Mouse (Mus musculus) hindbrain, embryonic 10.5 days (tissue): ENCODE measurements at regions not wholly inside any gene's neighbourhood (a gene's known extent, or its start where the extent isn't known, plus 50 kb on each side); places are given as distances from the start of the nearest gene placed in this dataset.

Experiments
- DNase-seq: peaks from one replicate; pipeline ENCODE4 v3.0.0-alpha.2; 2017; ENCODE audit warnings: low spot score
- H3K27ac ChIP-seq: fragments of 300-500 bp; sonication (generic); 2 replicates; pipeline ENCODE4 v1.5.1; 2016; ENCODE audit warnings: mild to moderate bottlenecking, moderate library complexity
- H3K27me3 ChIP-seq: fragments of 300-500 bp; sonication (generic); 2 replicates; pipeline ENCODE4 v1.6.1; 2016; ENCODE audit warnings: mild to moderate bottlenecking; ENCODE audit not compliant: poor library complexity, insufficient read depth, severe bottlenecking
- H3K36me3 ChIP-seq: fragments of 300-500 bp; sonication (generic); 2 replicates; pipeline ENCODE4 v1.6.1; 2016; ENCODE audit warnings: mild to moderate bottlenecking, moderate library complexity
- H3K4me1 ChIP-seq: fragments of 300-500 bp; sonication (generic); replicated peaks from 2 replicates; pipeline ENCODE4 v1.6.1; 2016; ENCODE audit warnings: mild to moderate bottlenecking
- H3K4me3 ChIP-seq: fragments of 300-500 bp; sonication (generic); 2 replicates; pipeline ENCODE4 v1.5.1; 2016; ENCODE audit warnings: mild to moderate bottlenecking, moderate library complexity
- H3K9me3 ChIP-seq: fragments of 300-500 bp; sonication (generic); 2 replicates; pipeline ENCODE4 v1.6.1; 2016; ENCODE audit warnings: mild to moderate bottlenecking, moderate library complexity
- WGBS: fragments of 180-500 bp; shearing (Covaris S2); methylation state at CpG from one replicate; pipeline ENCODE4 v1.1.7; 2016; 5-methylcytosine and 5-hydroxymethylcytosine counted together

DNA sequence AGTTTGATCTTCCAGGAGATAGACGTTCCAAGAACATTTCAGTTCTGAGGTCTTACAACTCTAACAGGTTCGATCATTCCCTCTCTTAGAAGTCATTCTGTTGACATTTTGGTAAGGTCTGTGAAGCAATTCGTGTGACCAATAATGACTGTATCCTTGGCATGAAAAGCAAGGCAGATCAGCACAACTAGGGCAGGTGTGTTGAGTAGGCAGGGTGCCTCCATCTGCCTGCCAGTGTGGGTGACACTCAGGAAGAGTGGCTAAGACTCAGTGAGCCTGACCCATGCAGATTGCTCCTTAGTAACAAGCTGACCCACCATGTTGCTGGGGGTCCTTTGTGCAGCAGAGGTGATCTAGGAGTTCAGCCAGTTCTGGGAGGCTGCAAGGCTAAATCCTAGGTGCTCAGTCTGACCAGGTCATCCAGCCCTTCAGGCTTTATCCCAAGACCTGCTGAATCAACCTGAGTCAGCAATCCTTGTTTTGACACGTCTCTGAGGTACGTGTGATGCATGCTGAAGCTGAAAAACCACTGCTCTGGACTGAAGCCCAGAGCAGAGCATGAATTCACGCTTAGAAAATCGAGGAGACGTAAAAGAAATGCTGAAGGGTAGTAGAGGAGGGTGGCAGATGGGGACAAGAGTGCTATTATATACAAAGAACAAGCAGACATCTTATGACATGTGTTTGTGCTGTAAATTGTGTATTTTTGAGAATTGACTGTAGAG is 234.6 kb downstream of the Gja1 start:
- no peaks in the 10 kb centered on the region for H3K27me3 ChIP-seq
- no peaks in the 10 kb centered on the region for H3K9me3 ChIP-seq
- no peak overlapping the region for H3K4me3 ChIP-seq
- H3K36me3 ChIP-seq, result no peaks in the 10 kb centered on the region
- no peaks in the 10 kb centered on the region for H3K4me1 ChIP-seq
- WGBS, result 86% methylated on average over 8 of the region's 8 CpGs
- H3K27ac ChIP-seq, result no peak overlapping the region
- DNase-seq, result no peak

DNA sequence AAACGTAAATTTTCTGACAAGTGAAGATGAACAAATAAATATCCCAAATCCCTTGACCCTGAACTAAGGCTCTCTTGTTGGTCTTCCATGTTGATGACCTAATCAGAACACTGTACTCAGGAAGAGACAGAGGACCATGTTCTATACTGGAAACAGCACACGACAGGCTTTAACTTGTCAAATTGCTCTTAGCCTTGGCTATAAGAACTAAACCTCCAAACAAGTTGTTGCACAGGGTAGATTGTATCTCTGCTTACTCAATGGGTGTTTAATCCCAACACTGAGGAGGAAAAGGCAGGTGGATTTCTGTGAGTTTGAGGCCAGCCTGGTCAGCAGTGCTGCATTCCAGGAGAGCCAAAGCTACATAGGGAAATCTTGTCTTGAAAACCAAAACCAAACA is 265.5 kb downstream of the Gja1 start:
- no peak for DNase-seq
- H3K36me3 ChIP-seq, result no peaks in the 10 kb centered on the region
- no peaks in the 10 kb centered on the region for H3K27me3 ChIP-seq
- H3K4me1 ChIP-seq, result no peaks in the 10 kb centered on the region
- WGBS, result 88% methylated on average over 2 of the region's 2 CpGs
- H3K4me3 ChIP-seq, result no peak overlapping the region
- H3K9me3 ChIP-seq, result no peaks in the 10 kb centered on the region
- no peak overlapping the region for H3K27ac ChIP-seq

DNA sequence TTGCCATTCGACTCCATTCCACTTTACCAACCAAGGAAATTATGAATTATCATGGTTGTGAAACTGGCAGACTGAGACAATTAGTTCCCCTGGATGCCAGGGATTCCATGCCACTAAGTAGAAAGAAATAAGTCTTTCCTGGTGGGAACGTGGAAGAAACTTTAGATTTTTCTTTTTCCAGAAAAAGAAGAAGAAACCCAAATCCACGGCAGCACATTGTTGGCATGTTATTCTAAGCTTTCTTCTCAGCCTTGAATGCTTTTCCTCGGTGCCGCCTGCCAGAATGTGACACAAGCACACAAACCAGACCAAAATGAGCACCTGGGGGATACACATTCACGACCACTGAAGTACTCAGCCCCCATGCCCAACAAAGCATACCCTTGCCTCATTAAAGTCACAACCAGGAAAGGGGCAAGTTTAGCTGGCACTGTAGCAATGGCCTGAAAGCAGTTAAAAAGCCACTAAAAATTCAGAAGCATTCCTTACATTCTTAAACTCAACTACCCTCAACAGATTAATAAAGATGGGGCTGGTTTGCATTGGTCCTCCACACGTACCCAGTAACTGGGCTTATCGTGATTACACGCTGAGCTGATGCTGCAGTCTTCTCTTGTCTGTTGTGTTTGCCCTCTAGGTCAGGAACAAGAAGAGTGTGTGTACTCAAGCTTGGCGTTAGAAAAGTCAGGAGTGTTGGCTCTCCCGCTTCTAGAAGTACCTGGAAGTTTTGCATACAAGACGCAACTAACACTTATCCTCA is 266.4 kb downstream of the Gja1 start:
- H3K4me1 ChIP-seq, result no peaks in the 10 kb centered on the region
- H3K9me3 ChIP-seq, result no peaks in the 10 kb centered on the region
- DNase-seq, result no peak
- H3K27me3 ChIP-seq, result no peaks in the 10 kb centered on the region
- 69% methylated on average over 12 of the region's 12 CpGs for WGBS
- no peak overlapping the region for H3K27ac ChIP-seq
- no peak overlapping the region for H3K4me3 ChIP-seq
- no peaks in the 10 kb centered on the region for H3K36me3 ChIP-seq

DNA sequence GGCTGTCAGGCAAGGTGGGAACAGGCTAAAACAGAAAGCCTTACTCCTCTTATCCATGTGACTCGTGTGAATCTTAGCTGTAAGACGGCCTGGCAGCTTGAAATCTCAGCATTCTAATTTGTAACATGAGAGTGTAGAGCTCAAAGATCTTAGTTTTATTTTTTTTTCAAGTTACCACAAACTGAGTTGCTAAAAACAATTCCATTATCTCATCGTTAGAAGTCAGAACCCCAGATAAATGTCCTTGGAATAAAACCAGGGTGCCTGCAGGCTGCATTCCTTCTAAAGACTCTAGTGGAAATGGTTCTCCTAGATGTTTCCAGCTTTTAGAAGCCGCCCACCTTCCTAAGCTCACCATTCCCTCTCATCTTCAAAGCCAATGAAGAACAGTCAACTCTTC is 283.4 kb downstream of the Gja1 start:
- H3K27me3 ChIP-seq, result no peaks in the 10 kb centered on the region
- H3K36me3 ChIP-seq, result no peaks in the 10 kb centered on the region
- no peak overlapping the region for H3K4me3 ChIP-seq
- H3K4me1 ChIP-seq, result no peaks in the 10 kb centered on the region
- no peak overlapping the region for H3K27ac ChIP-seq
- WGBS, result 79% methylated on average over 4 of the region's 4 CpGs
- no peak for DNase-seq
- H3K9me3 ChIP-seq, result 0 out of 2 replicates have a peak, but pooled peaks cover 2% of the 10 kb centered on the region

DNA sequence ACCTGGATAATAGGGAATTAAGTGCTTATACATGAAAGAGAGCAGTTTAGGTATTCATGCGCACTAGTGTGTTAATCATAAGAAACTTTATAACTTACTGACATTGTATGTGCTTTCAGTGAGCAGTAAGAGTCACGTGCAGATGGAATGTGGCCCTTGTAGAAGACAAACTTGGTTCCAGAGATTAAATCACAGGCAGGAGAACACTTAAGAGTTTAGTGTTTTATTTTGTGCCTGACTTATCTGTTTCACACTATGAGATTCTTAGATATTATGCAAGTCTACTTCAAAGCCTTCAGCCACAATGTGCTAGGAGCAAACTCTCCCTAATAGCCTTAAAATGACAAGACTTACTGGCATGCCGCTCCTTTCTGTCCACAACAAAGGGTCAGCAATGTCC is 296.8 kb downstream of the Gja1 start:
- H3K4me3 ChIP-seq, result no peak overlapping the region
- 83% methylated on average over 3 of the region's 3 CpGs for WGBS
- no peaks in the 10 kb centered on the region for H3K36me3 ChIP-seq
- DNase-seq, result no peak
- H3K4me1 ChIP-seq, result no peaks in the 10 kb centered on the region
- no peaks in the 10 kb centered on the region for H3K27me3 ChIP-seq
- H3K27ac ChIP-seq, result no peak overlapping the region
- no peaks in the 10 kb centered on the region for H3K9me3 ChIP-seq

DNA sequence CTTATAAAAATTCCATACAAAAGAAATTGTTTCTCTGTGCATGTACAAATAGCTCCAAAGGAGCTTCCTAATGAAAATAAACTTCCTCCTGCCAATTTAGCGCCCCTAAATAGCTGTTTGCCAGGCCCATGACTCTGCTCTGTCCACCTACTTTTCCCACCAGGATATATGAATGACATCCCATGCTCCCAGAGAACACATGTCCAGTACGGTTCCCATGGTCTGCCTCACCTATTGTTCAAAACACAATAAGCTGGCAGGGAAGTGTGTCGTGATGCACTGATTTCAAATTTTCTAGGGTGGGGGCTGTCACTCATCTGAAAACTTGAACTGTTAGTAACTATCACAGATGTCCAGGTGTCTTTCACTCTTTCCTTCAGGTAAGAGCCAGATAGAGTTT is 305.8 kb downstream of the Gja1 start:
- DNase-seq, result no peak
- Histone ChIP-seq H3K27ac (no peak overlapping the region), H3K9me3 (no peaks in the 10 kb centered on the region), H3K4me3 (no peak overlapping the region), H3K36me3 (no peaks in the 10 kb centered on the region), H3K27me3 (no peaks in the 10 kb centered on the region), H3K4me1 (no peaks in the 10 kb centered on the region)
- 64% methylated on average over 3 of the region's 3 CpGs for WGBS

DNA sequence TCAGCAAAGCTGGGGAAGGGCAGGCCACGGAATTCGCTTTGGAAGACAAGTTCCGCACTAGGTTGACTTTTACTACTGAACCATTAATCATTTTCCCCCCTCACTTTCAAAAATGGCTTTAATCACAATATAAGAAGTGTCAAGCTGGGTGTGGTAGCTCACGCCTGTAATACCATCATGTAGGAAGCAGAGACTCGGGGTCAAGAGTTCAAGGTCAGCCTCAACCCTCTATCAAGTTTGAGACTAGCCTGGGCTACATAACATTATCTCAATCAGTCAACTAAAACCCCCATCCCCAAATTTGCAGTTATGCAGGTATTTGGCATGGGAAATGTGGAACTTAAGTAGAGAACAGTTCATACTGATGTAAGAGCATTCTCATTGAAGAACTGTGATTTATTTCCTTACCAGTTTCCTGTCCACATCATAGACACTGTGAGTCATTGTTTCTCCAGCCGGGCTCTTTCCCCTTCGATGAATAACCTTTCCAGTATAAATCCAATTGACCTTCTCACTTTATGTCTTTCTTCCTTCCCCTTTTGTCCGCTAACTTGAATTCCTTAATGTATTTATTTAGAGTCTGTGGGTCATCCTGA is 308.6 kb downstream of the Gja1 start:
- no peaks in the 10 kb centered on the region for H3K4me1 ChIP-seq
- no peak overlapping the region for H3K4me3 ChIP-seq
- 89% methylated on average over 8 of the region's 8 CpGs for WGBS
- H3K36me3 ChIP-seq, result no peaks in the 10 kb centered on the region
- no peak overlapping the region for H3K27ac ChIP-seq
- no peaks in the 10 kb centered on the region for H3K27me3 ChIP-seq
- no peaks in the 10 kb centered on the region for H3K9me3 ChIP-seq
- no peak for DNase-seq

DNA sequence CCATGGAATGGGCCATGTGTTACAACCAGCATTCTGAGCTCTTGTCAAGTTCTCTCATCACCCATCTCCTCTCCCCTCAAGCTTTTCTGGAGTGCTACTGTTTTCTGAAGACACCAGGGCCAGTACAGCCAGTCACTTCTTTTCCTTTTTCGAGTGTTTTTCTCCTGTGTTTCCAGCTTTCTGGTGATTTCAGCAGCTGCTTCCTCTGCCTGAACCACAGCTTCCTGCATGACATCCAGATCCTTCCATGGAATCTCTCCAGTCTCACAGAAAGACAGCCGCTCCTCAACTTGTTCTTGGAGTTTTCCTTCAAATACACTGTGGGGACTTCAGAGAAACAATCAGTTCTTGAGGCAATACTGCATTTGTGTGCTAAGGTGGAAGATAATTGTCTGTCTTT is 314.3 kb downstream of the Gja1 start:
- WGBS, result 90% methylated on average over 2 of the region's 2 CpGs
- no peak overlapping the region for H3K27ac ChIP-seq
- H3K4me3 ChIP-seq, result no peak overlapping the region

DNA sequence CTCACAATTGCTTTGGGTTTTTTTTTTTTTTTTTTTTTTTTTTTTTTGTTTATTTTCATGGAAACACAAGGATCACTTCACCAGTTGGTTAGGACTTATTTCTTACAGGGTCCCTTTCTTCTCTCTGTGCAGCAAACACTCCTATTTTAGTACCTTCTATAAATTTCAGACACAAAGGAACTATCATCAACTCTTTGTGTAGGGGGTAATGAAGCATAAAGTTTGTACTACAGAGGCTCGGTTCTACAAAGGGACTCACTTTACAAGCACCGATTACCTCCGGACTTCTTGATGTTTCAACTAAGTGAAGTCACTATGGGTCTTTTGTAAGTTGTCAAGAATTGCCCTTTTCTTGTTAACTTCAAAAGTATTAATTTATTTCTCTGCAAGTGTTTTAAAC is 318.0 kb downstream of the Gja1 start:
- Histone ChIP-seq H3K27me3 (no peaks in the 10 kb centered on the region), H3K4me3 (no peak overlapping the region), H3K4me1 (peaks cover 11% of the 10 kb centered on the region; the same call in 1 of the 2 replicates), H3K9me3 (no peaks in the 10 kb centered on the region), H3K36me3 (no peaks in the 10 kb centered on the region), H3K27ac (no peak overlapping the region)
- DNase-seq, result no peak
- 17% methylated on average over 3 of the region's 3 CpGs for WGBS

More for the DNA sequence above, 314.3 kb downstream of the Gja1 start:
- no peaks in the 10 kb centered on the region for H3K27me3 ChIP-seq
- no peaks in the 10 kb centered on the region for H3K36me3 ChIP-seq
- no peak for DNase-seq
- peaks cover 11% of the 10 kb centered on the region; the same call in 1 of the 2 replicates for H3K4me1 ChIP-seq
- H3K9me3 ChIP-seq, result no peaks in the 10 kb centered on the region

DNA sequence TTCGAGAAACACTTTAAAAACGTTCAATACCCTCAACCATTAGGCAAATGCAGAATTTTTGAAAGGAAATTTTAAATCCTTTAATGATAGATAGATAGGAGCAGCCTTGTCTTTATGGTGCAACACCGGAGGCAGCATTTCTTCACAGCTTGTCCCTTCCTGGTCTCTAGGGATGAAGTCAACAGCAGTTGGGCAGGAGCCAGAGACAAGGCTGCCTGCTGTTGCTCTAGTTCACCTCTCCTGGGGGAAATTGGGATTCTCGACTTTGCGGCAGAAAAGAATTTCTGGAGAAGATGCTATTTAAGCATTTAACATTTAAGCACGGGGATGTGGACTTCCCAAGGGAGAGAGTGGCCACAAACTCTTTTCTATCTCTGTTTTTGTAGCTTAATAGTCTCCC is 323.0 kb downstream of the Gja1 start:
- no peak overlapping the region for H3K27ac ChIP-seq
- no peak for DNase-seq
- 0 out of 2 replicates have a peak, but pooled peaks cover under 1% of the 10 kb centered on the region for H3K4me1 ChIP-seq
- H3K4me3 ChIP-seq, result no peak overlapping the region
- H3K36me3 ChIP-seq, result no peaks in the 10 kb centered on the region
- 74% methylated on average over 6 of the region's 6 CpGs for WGBS
- no peaks in the 10 kb centered on the region for H3K9me3 ChIP-seq
- H3K27me3 ChIP-seq, result no peaks in the 10 kb centered on the region

DNA sequence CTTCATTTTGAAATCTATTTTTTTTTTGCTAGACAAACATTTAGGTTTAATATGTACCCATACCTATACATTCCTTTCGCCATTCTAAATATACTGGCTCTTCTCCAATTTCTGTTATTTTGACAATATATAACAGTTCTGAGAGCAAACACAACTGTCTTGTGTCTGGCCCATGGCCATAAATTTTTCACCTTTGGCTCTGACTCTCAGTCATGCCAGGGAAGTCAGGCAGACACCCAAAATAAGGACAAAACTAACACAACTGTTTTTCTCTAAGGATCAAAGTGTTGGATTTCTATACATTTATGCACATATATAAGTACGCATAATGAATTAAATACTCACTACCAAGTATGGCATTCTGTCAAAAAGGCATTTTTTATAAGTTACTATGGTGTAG is 331.3 kb downstream of the Gja1 start:
- no peaks in the 10 kb centered on the region for H3K9me3 ChIP-seq
- no peaks in the 10 kb centered on the region for H3K27me3 ChIP-seq
- no peak overlapping the region for H3K4me3 ChIP-seq
- WGBS, result 95% methylated on average over 2 of the region's 2 CpGs
- no peak overlapping the region for H3K27ac ChIP-seq
- no peak for DNase-seq
- peaks cover 7% of the 10 kb centered on the region for H3K4me1 ChIP-seq
- no peaks in the 10 kb centered on the region for H3K36me3 ChIP-seq

DNA sequence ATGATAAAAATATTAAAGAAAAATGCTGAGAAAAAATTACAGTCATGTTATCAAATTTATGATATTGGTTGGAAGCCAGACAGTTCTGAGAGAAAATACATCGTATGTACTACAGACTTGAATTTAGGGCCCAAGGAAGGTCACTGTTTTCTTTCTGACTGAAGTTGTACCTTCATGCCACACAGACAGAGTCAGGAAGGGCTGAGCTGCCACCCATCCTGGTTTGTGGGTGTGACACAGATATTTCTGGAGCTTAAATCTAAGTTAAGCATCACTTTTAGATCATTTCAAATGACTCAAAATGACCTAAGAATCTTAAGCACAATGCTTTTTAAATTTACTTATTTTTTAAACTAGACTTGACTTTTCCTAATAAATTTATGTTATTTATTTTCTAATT is 331.8 kb downstream of the Gja1 start:
- Histone ChIP-seq H3K4me1 (peaks cover 7% of the 10 kb centered on the region), H3K27me3 (no peaks in the 10 kb centered on the region), H3K27ac (no peak overlapping the region), H3K36me3 (no peaks in the 10 kb centered on the region), H3K9me3 (no peaks in the 10 kb centered on the region), H3K4me3 (no peak overlapping the region)
- 87% methylated on average over 1 of the region's 1 CpGs for WGBS
- no peak for DNase-seq

DNA sequence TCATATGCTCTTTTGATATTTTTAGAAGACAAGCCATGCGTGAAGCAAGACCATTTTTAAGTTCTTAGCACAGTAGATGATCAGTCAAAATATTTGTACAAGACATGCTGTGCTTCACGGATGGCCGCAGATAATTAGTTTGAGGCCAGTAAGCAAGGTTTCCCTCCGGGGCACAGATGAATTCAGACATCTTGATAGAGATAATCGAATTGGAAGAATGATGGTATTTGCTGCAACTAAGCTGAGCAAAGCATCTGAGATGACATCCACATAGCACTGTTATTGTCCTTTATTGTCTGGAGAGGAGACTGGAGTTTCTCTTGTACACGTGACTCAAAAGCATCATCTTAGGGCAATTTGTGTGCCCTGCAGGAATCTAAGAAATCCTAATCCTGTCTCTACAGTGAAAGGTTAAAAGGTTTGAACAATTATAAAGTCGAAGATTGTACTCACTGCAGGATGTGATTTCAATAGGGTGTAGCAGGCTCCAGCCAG is 335.5 kb downstream of the Gja1 start:
- no peak for DNase-seq
- Histone ChIP-seq H3K27me3 (no peaks in the 10 kb centered on the region), H3K4me3 (no peak overlapping the region), H3K9me3 (no peaks in the 10 kb centered on the region), H3K27ac (no peak overlapping the region), H3K4me1 (peaks cover 7% of the 10 kb centered on the region), H3K36me3 (no peaks in the 10 kb centered on the region)
- 47% methylated on average over 7 of the region's 7 CpGs for WGBS
